27 mouse cellular contexts compared by ENCODE assay signal in genomic region chr2:48402813-48403212, GRCm38 (mm10).
DNase-seq lines count a peak whose midpoint lies in the region; ATAC-seq and TF ChIP-seq lines count a peak whose summit lies in the region.
"Had no signal": no experiment of that assay in that cellular context is flagged by ENCODE, and none has a peak within 500 bp of the region (broad histone marks: within the 10 kb centered on the region; RNA-seq: fewer than 3 reads in every experiment).

No protein-coding gene starts in this region.

- no peak overlapping the region for H3K9ac ChIP-seq in liver, postnatal 0 days (replicated peaks)
- H3K9ac ChIP-seq in intestine, postnatal 0 days (ENCODE audit: low read depth, low read length) = no peak overlapping the region
- H3K9ac ChIP-seq in stomach, postnatal 0 days (ENCODE audit: low read length) = no peak overlapping the region
- H3K9ac ChIP-seq: embryonic facial prominence, embryonic 12.5 days; embryonic facial prominence, embryonic 15.5 days; forebrain, postnatal 0 days; heart, embryonic 13.5 days; hindbrain, embryonic 12.5 days; hindbrain, embryonic 15.5 days had no signal

- H3K4me2 ChIP-seq in liver, postnatal 0 days (ENCODE audit: low read depth, low read length) = no peak overlapping the region
- H3K4me2 ChIP-seq in intestine, postnatal 0 days (replicated peaks; ENCODE audit: low read depth) = no peak overlapping the region
- H3K4me2 ChIP-seq in stomach, postnatal 0 days (replicated peaks; ENCODE audit: low read depth) = no peak overlapping the region
- H3K4me2 ChIP-seq: embryonic facial prominence, embryonic 12.5 days; embryonic facial prominence, embryonic 15.5 days; heart, embryonic 13.5 days; hindbrain, embryonic 12.5 days; hindbrain, embryonic 15.5 days had no signal

- no peaks in the 10 kb centered on the region for H3K9me3 ChIP-seq in liver, postnatal 0 days (ENCODE audit: low read length)
- no peaks in the 10 kb centered on the region for H3K9me3 ChIP-seq in intestine, postnatal 0 days (ENCODE audit: control insufficient read depth)
- no peaks in the 10 kb centered on the region for H3K9me3 ChIP-seq in stomach, postnatal 0 days (ENCODE audit: control insufficient read depth, low read length)
- H3K9me3 ChIP-seq: embryonic facial prominence, embryonic 12.5 days; embryonic facial prominence, embryonic 15.5 days; G1E; heart, embryonic 10.5 days; heart, embryonic 13.5 days; hindbrain, embryonic 12.5 days; hindbrain, embryonic 15.5 days had no signal

- H3K27me3 ChIP-seq in liver, postnatal 0 days (ENCODE audit: insufficient read depth, low read length) = no peaks in the 10 kb centered on the region
- no peaks in the 10 kb centered on the region for H3K27me3 ChIP-seq in intestine, postnatal 0 days (replicated peaks; ENCODE audit: control insufficient read depth, insufficient read depth, low read length)
- H3K27me3 ChIP-seq in stomach, postnatal 0 days (ENCODE audit: control insufficient read depth, insufficient read depth, low read length) = no peaks in the 10 kb centered on the region
- H3K27me3 ChIP-seq: CH12.LX; embryonic facial prominence, embryonic 12.5 days; embryonic facial prominence, embryonic 15.5 days; heart, embryonic 13.5 days; hindbrain, embryonic 12.5 days; hindbrain, embryonic 15.5 days; Patski had no signal

- TF ChIP-seq EP300 in liver, postnatal 0 days (IDR thresholded peaks at IDR 0.05; ENCODE audit: low read depth) = no peak
- no peak for TF ChIP-seq EP300 in stomach, postnatal 0 days (optimal IDR thresholded peaks at IDR 0.05)

- peak overlapping the region; percentile 5; the same call in 1 of the 2 replicates for H3K27ac ChIP-seq in liver, postnatal 0 days (ENCODE audit: low read depth)
- peak overlapping the region; percentile 23; the same call in 1 of the 2 replicates for H3K27ac ChIP-seq in intestine, postnatal 0 days (ENCODE audit: low read depth, low read length)
- H3K27ac ChIP-seq in stomach, postnatal 0 days (replicated peaks) = no peak overlapping the region
- H3K27ac ChIP-seq: embryonic facial prominence, embryonic 12.5 days; embryonic facial prominence, embryonic 15.5 days; heart, embryonic 10.5 days; heart, embryonic 13.5 days; hindbrain, embryonic 12.5 days; hindbrain, embryonic 15.5 days had no signal

- DNase-seq in liver, postnatal 0 days = no peak
- no peak for DNase-seq in liver
- DNase-seq in stomach, postnatal 0 days (ENCODE audit: low spot score) = peak; percentile 27
- DNase-seq in kidney, adult 18-20 months = no peak
- DNase-seq in thymus, postnatal 36 days = no peak
- DNase-seq: adrenal gland, adult 2 months; adrenal gland, postnatal 14 days; B cell, adult 2 months; cerebellum, adult 18-20 months; cerebellum, adult 9-10 months; cerebellum, postnatal 14 days; forebrain, postnatal 0 days; gastrocnemius, postnatal 25 days; heart, adult 2 months; heart, postnatal 14 days; kidney, adult 11 months had no signal

- WGBS in liver, postnatal 0 days (ENCODE audit: insufficient replicate concordance) = 43% methylated on average over 2 of the region's 2 CpGs
- 28% methylated on average over 2 of the region's 2 CpGs for WGBS in intestine, postnatal 0 days
- WGBS in stomach, postnatal 0 days = 61% methylated on average over 2 of the region's 2 CpGs

- peaks cover 7% of the 10 kb centered on the region for H3K4me1 ChIP-seq in liver, postnatal 0 days (ENCODE audit: insufficient read depth)
- H3K4me1 ChIP-seq in intestine, postnatal 0 days (replicated peaks; ENCODE audit: control insufficient read depth, insufficient read depth, low read length) = no peaks in the 10 kb centered on the region; the same call in 1 of the 2 replicates
- H3K4me1 ChIP-seq in stomach, postnatal 0 days (replicated peaks; ENCODE audit: control insufficient read depth, insufficient read depth) = no peaks in the 10 kb centered on the region
- H3K4me1 ChIP-seq: embryonic facial prominence, embryonic 12.5 days; embryonic facial prominence, embryonic 15.5 days; hindbrain, embryonic 12.5 days; hindbrain, embryonic 15.5 days had no signal

- no peak for TF ChIP-seq CTCF in liver, postnatal 0 days (IDR thresholded peaks at IDR 0.05; ENCODE audit: low read depth)
- no peak for TF ChIP-seq CTCF in intestine, postnatal 0 days (IDR thresholded peaks at IDR 0.05; ENCODE audit: low read depth)
- TF ChIP-seq CTCF in stomach, postnatal 0 days (IDR thresholded peaks at IDR 0.05; ENCODE audit: low read depth) = no peak

- H3K36me3 ChIP-seq in liver, postnatal 0 days (replicated peaks; ENCODE audit: insufficient read depth, low read length) = no peaks in the 10 kb centered on the region
- no peaks in the 10 kb centered on the region for H3K36me3 ChIP-seq in intestine, postnatal 0 days (ENCODE audit: control insufficient read depth, insufficient read depth)
- no peaks in the 10 kb centered on the region for H3K36me3 ChIP-seq in stomach, postnatal 0 days (ENCODE audit: control insufficient read depth, insufficient read depth, low read length)
- H3K36me3 ChIP-seq: embryonic facial prominence, embryonic 12.5 days; embryonic facial prominence, embryonic 15.5 days; G1E; heart, embryonic 10.5 days; heart, embryonic 13.5 days; hindbrain, embryonic 12.5 days; hindbrain, embryonic 15.5 days had no signal

- ATAC-seq in liver, postnatal 0 days = no peak
- ATAC-seq in intestine, postnatal 0 days = peak; percentile 82
- ATAC-seq in stomach, postnatal 0 days (ENCODE audit: low FRiP score, low TSS enrichment) = peak; percentile 86
- ATAC-seq: forebrain, embryonic 14.5 days; forebrain, postnatal 0 days; Patski had no signal

- no peak overlapping the region for H3K4me3 ChIP-seq in liver, postnatal 0 days (ENCODE audit: low read depth, low read length)
- H3K4me3 ChIP-seq in intestine, postnatal 0 days (ENCODE audit: low read depth, low read length) = no peak overlapping the region
- no peak overlapping the region for H3K4me3 ChIP-seq in stomach, postnatal 0 days (ENCODE audit: low read depth, low read length)
- H3K4me3 ChIP-seq: embryonic facial prominence, embryonic 12.5 days; embryonic facial prominence, embryonic 15.5 days; heart, adult 2 months; heart, embryonic 10.5 days; heart, embryonic 13.5 days; hindbrain, embryonic 12.5 days; hindbrain, embryonic 15.5 days had no signal
